Mouse (Mus musculus): ENCODE data around the gene Adm2.

GRCm38 (mm10) chr15:89365141-89365551 lies 42.6 kb downstream of the Adm2 start:
- TF ChIP-seq USF1 (IDR thresholded peaks at IDR 0.05; ENCODE audit: low read depth) (no peak), POLR2A (IDR thresholded peaks at IDR 0.05; ENCODE audit: insufficient read length, low read depth) (no peak), CEBPB (IDR thresholded peaks at IDR 0.05; ENCODE audit: insufficient read depth, poor library complexity, severe bottlenecking) (no peak), MAX (IDR thresholded peaks at IDR 0.05; ENCODE audit: low read depth) (no peak), TCF3 (IDR thresholded peaks at IDR 0.05; ENCODE audit: insufficient read length, low read depth) (no peak), MYOD1 (IDR thresholded peaks at IDR 0.05; ENCODE audit: control insufficient read depth in 1 of 3, insufficient read length in 2 of 3, low read depth in 2 of 3) (no peak), POLR2AphosphoS2 (IDR thresholded peaks at IDR 0.05; ENCODE audit: insufficient read length, low read depth) (no peak), REST (IDR thresholded peaks at IDR 0.05; ENCODE audit: insufficient read depth, insufficient read length) (no peak)

All from myocyte (in vitro differentiated cells).